Mouse (Mus musculus) forebrain, postnatal 0 days (tissue): ENCODE measurements around the gene Sphk1. TPM values are rescaled to one million over a fixed set of nuclear protein-coding genes. Genes with fewer than 3 reads are reported as not detected.

Experiments used
- ATAC-seq: fragments of 200-750 bp; cut with Nextera tagmentation; 2 replicates; pipeline ENCODE4 v1.8.0; 2017; ENCODE audit warnings: mild to moderate bottlenecking, moderate library complexity
- DNase-seq: peaks from one replicate; pipeline ENCODE4 v3.0.0-alpha.2; 2015
- H3K27ac ChIP-seq: fragments of 300-500 bp; sonication (generic); 2 replicates; pipeline ENCODE4 v1.5.1; 2014; ENCODE audit warnings: low read depth, mild to moderate bottlenecking, antibody characterized with exemption, low read length, moderate library complexity, mixed read lengths
- H3K27me3 ChIP-seq: fragments of 300-500 bp; sonication (generic); 2 replicates; pipeline ENCODE4 v1.6.1; 2014; ENCODE audit warnings: mild to moderate bottlenecking, low read length, mixed read lengths; ENCODE audit not compliant: insufficient read depth
- H3K36me3 ChIP-seq: fragments of 300-500 bp; sonication (generic); 2 replicates; pipeline ENCODE4 v1.6.1; 2014; ENCODE audit warnings: mild to moderate bottlenecking, moderate library complexity; ENCODE audit not compliant: insufficient read depth
- H3K4me1 ChIP-seq: fragments of 300-500 bp; sonication (generic); 2 replicates; pipeline ENCODE4 v1.6.1; 2014; ENCODE audit warnings: antibody characterized with exemption; ENCODE audit not compliant: insufficient read depth
- H3K4me2 ChIP-seq: fragments of 300-500 bp; sonication (generic); 2 replicates; pipeline ENCODE4 v1.6.1; 2014; ENCODE audit warnings: low read depth, mild to moderate bottlenecking, moderate library complexity
- H3K4me3 ChIP-seq: fragments of 300-500 bp; sonication (generic); 2 replicates; pipeline ENCODE4 v1.5.1; 2014; ENCODE audit warnings: low read depth, low read length, mixed read lengths
- H3K9ac ChIP-seq: fragments of 300-500 bp; sonication (generic); 2 replicates; pipeline ENCODE4 v1.6.1; 2014; ENCODE audit warnings: mild to moderate bottlenecking
- H3K9me3 ChIP-seq: fragments of 300-500 bp; sonication (generic); 2 replicates; pipeline ENCODE4 v1.6.1; 2016; ENCODE audit warnings: low read length
- CTCF ChIP-seq: sonication (generic); IDR thresholded peaks from 2 replicates; pipeline ENCODE4 v1.5.1; 2016; ENCODE audit warnings: antibody characterized with exemption, control low read depth, low read depth
- WGBS: fragments of 180-500 bp; shearing (Covaris S2); extraction: QIAGEN DNeasy Blood & Tissue Kit; methylation state at CpG from one replicate; pipeline ENCODE4 v1.1.7; 2014; 5-methylcytosine and 5-hydroxymethylcytosine counted together
- polyA plus RNA-seq: library from polyadenylated mRNA; unstranded; fragments of >200 nt; fragmentation: Nextera tagmentation; extraction: Ambion mirVana; gene quantifications from 2 replicates; pipeline ENCODE4 v1.2.1, GENCODE M21; 2015
- total RNA-seq: library from RNA; depleted of rRNA; stranded (reverse); fragments of >200 nt; gene quantifications from 2 replicates; pipeline ENCODE4 v1.2.3, GENCODE M21; 2014; rRNA removed

The Sphk1 gene
- total RNA-seq (12.7 and 13.8 TPM in 2 replicates), polyA plus RNA-seq (8.7 and 10.2 TPM in 2 replicates)

DNA sequence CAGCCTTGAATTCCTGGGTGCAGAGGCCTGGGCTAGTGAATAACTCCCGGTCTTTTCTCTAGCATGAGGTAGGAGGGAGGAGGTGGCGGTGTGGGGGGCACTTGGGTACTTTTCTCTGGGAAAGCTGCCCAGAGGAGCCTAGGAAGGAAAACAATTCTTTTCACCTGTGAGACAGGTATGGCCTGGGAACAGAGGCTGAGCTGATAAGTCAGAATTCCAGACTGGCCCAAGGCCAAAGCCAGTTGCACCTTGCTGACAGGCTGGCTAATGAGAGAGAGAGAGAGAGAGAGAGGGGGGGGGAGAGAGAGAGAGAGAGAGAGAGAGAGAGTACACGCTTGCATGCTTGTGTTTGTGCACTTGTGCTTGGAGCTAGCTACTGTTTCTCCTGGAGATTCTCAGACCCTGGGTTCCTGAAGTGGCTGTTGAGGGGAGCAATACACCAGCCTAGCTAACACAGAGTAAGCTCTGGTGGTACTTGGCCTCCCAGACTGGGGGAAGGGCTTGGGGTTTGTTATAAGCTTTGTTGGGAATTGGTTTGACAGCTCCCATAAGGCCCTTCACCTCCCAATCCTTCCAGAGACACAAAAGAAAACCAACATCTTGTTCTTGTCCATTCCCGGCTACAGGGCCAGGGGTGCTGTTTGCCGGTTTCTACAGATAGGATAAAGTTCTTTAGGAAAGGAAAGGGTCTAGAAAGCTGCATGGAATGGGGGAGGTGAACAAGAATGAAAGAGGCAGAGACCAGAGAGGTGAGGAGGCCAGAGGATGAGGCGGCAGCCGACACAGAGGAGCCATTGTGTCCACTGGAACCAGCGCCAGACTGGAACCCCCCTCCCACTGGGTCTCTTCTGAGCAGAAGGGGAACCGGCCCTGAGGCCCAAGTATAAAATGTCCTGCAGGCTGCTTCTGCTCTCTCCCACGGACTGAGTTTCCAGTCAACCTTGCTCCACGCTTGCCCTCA lies at the start of gene Sphk1:
Sphk1 (plus strand) TSS at position 739 of the 961 bp plus-strand sequence.
- 23% methylated on average over 11 of the region's 11 CpGs for WGBS
- peaks cover under 1% of the 10 kb centered on the region; the same call in 1 of the 2 replicates for H3K36me3 ChIP-seq
- peak within 1 kb of the TSS; percentile 45 for H3K4me3 ChIP-seq
- H3K4me1 ChIP-seq = peaks cover 15% of the 10 kb centered on the region
- no peak within 1 kb of the TSS for H3K9ac ChIP-seq
- H3K27ac ChIP-seq = no peak within 1 kb of the TSS
- DNase-seq (no peak), ATAC-seq (no peak)
- peaks cover 40% of the 10 kb centered on the region for H3K27me3 ChIP-seq
- peak within 1 kb of the TSS; percentile 93 for H3K4me2 ChIP-seq
- no peaks in the 10 kb centered on the region for H3K9me3 ChIP-seq
- TF ChIP-seq CTCF = no peak

DNA sequence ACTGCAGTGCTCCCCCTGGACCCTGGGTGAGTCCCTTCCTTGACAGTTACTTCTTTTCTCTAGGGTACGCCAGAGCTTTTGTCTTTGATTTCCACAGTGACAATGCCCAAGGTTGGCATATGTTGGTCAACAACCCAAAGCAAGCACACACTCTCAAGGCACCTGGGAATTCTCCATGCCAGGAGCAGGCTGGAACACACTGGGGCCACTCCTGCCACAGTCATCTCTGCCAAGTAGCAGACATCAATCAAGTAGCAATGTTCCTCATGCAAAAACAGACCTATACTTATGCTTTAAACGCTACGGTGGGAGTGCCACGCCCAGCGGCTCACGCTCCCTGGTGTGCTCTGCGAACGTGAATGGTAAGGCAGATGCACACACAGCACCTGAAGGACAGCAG lies 49.8 kb upstream of the Sphk1 start:
- Histone ChIP-seq H3K27me3 (no peaks in the 10 kb centered on the region), H3K9me3 (no peaks in the 10 kb centered on the region), H3K4me3 (no peak overlapping the region), H3K27ac (no peak overlapping the region), H3K9ac (no peak overlapping the region), H3K4me2 (no peak overlapping the region), H3K36me3 (peaks cover 78% of the 10 kb centered on the region), H3K4me1 (no peaks in the 10 kb centered on the region)
- 93% methylated on average over 8 of the region's 8 CpGs for WGBS
- DNase-seq = no peak
- TF ChIP-seq CTCF = no peak
- ATAC-seq = no peak

DNA sequence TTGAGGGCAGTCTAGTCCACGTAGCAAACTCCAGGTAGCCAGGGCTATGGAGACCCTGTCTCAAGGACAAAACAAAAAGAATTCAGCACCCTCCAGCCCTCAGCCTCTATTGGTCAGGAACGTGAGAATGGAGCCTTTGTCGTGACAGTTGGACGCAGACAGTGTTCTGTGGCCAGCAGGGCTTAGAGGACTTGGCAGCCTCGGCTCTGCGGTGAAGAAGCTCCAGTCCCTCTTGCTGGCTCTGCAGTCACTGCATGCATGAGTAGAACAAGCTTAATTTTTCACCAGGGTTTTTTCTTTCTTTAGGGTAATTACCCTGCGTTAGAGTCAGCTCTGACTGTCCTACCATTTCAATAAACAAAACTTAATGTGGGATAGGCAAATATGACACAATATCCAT lies 48.9 kb upstream of the Sphk1 start:
- TF ChIP-seq CTCF = no peak
- no peak for DNase-seq
- ATAC-seq = no peak
- Histone ChIP-seq H3K27me3 (no peaks in the 10 kb centered on the region), H3K9ac (no peak overlapping the region), H3K4me3 (no peak overlapping the region), H3K4me2 (no peak overlapping the region), H3K9me3 (no peaks in the 10 kb centered on the region), H3K36me3 (peaks cover 76% of the 10 kb centered on the region), H3K27ac (no peak overlapping the region), H3K4me1 (no peaks in the 10 kb centered on the region)
- WGBS = 65% methylated on average over 7 of the region's 7 CpGs

DNA sequence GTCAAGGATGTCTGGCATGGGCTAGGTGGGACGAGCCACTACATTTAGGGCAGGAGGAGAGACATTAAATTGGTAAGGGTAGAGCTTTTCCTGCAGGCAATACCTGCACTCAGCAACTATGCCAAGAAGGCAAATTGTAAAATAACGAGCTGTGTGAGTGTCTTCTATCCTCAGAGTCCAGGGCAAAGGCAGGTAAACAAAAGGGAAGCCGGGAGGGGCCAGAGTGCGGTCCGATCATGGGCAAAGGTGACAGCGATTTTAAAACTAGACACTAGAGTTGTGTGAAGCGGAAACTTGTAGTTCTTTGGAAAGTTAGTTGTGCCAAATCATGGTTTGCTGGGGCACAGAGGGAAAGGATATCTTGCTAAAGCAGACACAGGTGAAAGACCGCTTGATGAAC lies 46.5 kb upstream of the Sphk1 start:
- no peaks in the 10 kb centered on the region for H3K27me3 ChIP-seq
- no peak overlapping the region for H3K9ac ChIP-seq
- H3K4me2 ChIP-seq = no peak overlapping the region
- ATAC-seq (no peak), DNase-seq (no peak)
- 88% methylated on average over 8 of the region's 8 CpGs for WGBS
- H3K27ac ChIP-seq = no peak overlapping the region
- TF ChIP-seq CTCF = no peak
- H3K36me3 ChIP-seq = peaks cover 62% of the 10 kb centered on the region
- H3K4me1 ChIP-seq = 0 out of 2 replicates have a peak, but pooled peaks cover 4% of the 10 kb centered on the region
- H3K4me3 ChIP-seq = no peak overlapping the region
- no peaks in the 10 kb centered on the region for H3K9me3 ChIP-seq

DNA sequence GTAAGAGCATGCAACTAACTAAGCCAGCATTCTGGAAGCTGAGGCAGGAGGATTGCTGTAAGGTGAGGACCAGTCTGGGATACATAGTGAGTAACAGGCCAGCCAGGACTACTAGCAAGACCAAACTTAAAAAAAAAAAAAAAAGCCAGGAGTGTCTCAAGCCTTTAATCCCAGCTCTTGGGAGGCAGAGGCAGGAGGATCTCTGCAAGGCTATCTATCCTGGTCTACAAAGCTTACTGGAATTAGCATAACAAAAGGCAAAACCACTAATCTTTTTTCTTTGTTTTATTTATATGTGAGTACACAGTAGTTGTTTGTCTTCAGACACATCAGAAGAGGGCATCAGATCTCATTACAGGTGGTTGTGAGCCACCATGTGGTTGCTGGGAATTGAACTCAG lies 42.5 kb upstream of the Sphk1 start:
- DNase-seq = no peak
- no peak for ATAC-seq
- Histone ChIP-seq H3K4me3 (no peak overlapping the region), H3K27me3 (no peaks in the 10 kb centered on the region), H3K9me3 (no peaks in the 10 kb centered on the region), H3K27ac (no peak overlapping the region), H3K4me1 (0 out of 2 replicates have a peak, but pooled peaks cover 6% of the 10 kb centered on the region), H3K9ac (no peak overlapping the region), H3K4me2 (no peak overlapping the region), H3K36me3 (peaks cover 34% of the 10 kb centered on the region)
- no peak for TF ChIP-seq CTCF

DNA sequence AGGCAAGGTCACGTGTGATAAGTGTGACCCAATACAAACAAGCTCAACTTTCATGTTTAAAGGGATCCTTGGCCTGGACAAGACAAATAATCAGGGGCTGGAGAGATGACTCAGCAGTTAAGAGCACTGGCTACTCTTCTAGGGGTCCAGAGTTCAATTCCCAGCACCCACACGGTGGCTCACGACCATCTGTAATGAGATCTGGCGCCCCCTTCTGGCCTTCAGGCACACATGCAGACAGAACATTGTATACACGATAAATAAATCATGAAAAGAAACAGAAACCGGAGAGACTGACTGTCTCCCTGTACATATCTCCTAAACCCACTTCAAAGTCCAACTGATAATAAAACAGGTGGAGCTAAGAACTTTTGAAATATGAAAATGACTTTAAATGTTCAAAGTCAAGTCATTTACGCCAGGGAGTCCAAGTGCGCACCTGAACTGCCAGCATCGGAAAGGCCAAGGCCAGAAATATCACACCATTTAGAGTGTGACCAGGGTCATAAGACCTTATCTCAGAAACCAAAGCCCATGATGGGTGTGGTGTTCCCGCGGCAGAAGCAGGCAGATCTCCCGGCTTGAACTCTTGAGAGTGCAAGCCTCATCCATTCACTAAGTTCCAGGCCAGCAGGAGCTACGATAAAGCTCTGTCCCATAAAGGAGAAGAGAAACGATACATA lies 41.9 kb upstream of the Sphk1 start:
- Histone ChIP-seq H3K4me2 (peak overlapping the region; percentile 71), H3K4me3 (peak overlapping the region; percentile 85), H3K4me1 (0 out of 2 replicates have a peak, but pooled peaks cover 6% of the 10 kb centered on the region), H3K36me3 (peaks cover 34% of the 10 kb centered on the region), H3K27ac (0 out of 2 replicates have a peak overlapping the region, but pooled peaks have one; percentile 86), H3K9me3 (no peaks in the 10 kb centered on the region), H3K27me3 (no peaks in the 10 kb centered on the region), H3K9ac (peak overlapping the region; percentile 91)
- 68% methylated on average over 14 of the region's 14 CpGs for WGBS
- DNase-seq (no peak), ATAC-seq (no peak)
- TF ChIP-seq CTCF = peak; percentile 52
